Mouse (Mus musculus) granulocyte monocyte progenitor cell, adult 5-6 weeks (primary cell): ENCODE measurements at regions not wholly inside any gene's neighbourhood (a gene's known extent, or its start where the extent isn't known, plus 50 kb on each side); places are given as distances from the start of the nearest gene placed in this dataset.
"Not testable (repeated sequence)": the region's sequence is repeated elsewhere in the genome, so short reads cannot be mapped to it uniquely, and the experiment has no call there.

ENCODE experiments used
- ATAC-seq: replicated peaks from 2 replicates; pipeline ENCODE4 v1.8.0; 2016; ENCODE audit warnings: mild to moderate bottlenecking, moderate TSS enrichment, inconsistent platforms; ENCODE audit not compliant: poor library complexity, severe bottlenecking

- not testable (repeated sequence) for ATAC-seq
Observed at GRCm38 (mm10) chr13:50314001-50314400, 63.9 kb upstream of the Gm906 start.

GRCm38 (mm10) chr13:50322512-50322911 lies 72.4 kb upstream of the Gm906 start:
- ATAC-seq: peak; percentile 37; the same call in 1 of the 2 replicates

- no peak for ATAC-seq
Observed at GRCm38 (mm10) chr13:50328614-50329013, 78.5 kb upstream of the Gm906 start.

- no peak for ATAC-seq
Observed at GRCm38 (mm10) chr13:50344121-50344520, 73.5 kb upstream of the Fbxw17 start.

GRCm38 (mm10) chr13:50351946-50352345 lies 65.7 kb upstream of the Fbxw17 start:
- ATAC-seq: no peak

- no peak for ATAC-seq
Observed at GRCm38 (mm10) chr13:50355265-50355664, 62.4 kb upstream of the Fbxw17 start.

- ATAC-seq: no peak
Observed at GRCm38 (mm10) chr13:50359536-50359935, 58.1 kb upstream of the Fbxw17 start.
